Mouse (Mus musculus) liver, postnatal 0 days (tissue): Measurements from ENCODE around the gene Kdm1a. TPM values are rescaled to one million over a fixed set of nuclear protein-coding genes. Genes with fewer than 3 reads are reported as not detected.

ENCODE experiments used
- ATAC-seq: fragments of 200-750 bp; cut with Nextera tagmentation; 2 replicates; pipeline ENCODE4 v1.8.0; 2017; ENCODE audit warnings: mild to moderate bottlenecking, moderate library complexity
- DNase-seq: peaks from one replicate; pipeline ENCODE4 v3.0.0-alpha.2; 2016
- H3K27ac ChIP-seq: fragments of 300-500 bp; sonication (generic); 2 replicates; pipeline ENCODE4 v1.5.1; 2014; ENCODE audit warnings: antibody characterized with exemption, moderate library complexity, mild to moderate bottlenecking, low read depth
- H3K27me3 ChIP-seq: fragments of 300-500 bp; sonication (generic); 2 replicates; pipeline ENCODE4 v1.6.1; 2014; ENCODE audit warnings: low read length, control low read depth, mixed read lengths; ENCODE audit not compliant: insufficient read depth
- H3K36me3 ChIP-seq: fragments of 300-500 bp; sonication (generic); replicated peaks from 2 replicates; pipeline ENCODE4 v1.6.1; 2014; ENCODE audit warnings: mild to moderate bottlenecking, control low read depth, low read length, moderate library complexity, mixed read lengths; ENCODE audit not compliant: insufficient read depth
- H3K4me1 ChIP-seq: fragments of 300-500 bp; sonication (generic); 2 replicates; pipeline ENCODE4 v1.6.1; 2014; ENCODE audit warnings: antibody characterized with exemption, mild to moderate bottlenecking, control low read depth; ENCODE audit not compliant: insufficient read depth
- H3K4me2 ChIP-seq: fragments of 300-500 bp; sonication (generic); 2 replicates; pipeline ENCODE4 v1.6.1; 2014; ENCODE audit warnings: low read depth, mild to moderate bottlenecking, low read length, moderate library complexity, mixed read lengths
- H3K4me3 ChIP-seq: fragments of 300-500 bp; sonication (generic); 2 replicates; pipeline ENCODE4 v1.5.1; 2014; ENCODE audit warnings: low read depth, low read length
- H3K9ac ChIP-seq: fragments of 300-500 bp; sonication (generic); replicated peaks from 2 replicates; pipeline ENCODE4 v1.6.1; 2014; ENCODE audit warnings: mild to moderate bottlenecking, moderate library complexity
- H3K9me3 ChIP-seq: fragments of 300-500 bp; sonication (generic); 2 replicates; pipeline ENCODE4 v1.6.1; 2016; ENCODE audit warnings: mild to moderate bottlenecking, control low read depth, low read length, mixed read lengths
- CTCF ChIP-seq: sonication (generic); IDR thresholded peaks from 2 replicates; pipeline ENCODE4 v1.5.1; 2016; ENCODE audit warnings: antibody characterized with exemption, low read depth
- EP300 ChIP-seq: IDR thresholded peaks from 2 replicates; pipeline ENCODE4 v1.6.1; 2016; ENCODE audit warnings: antibody characterized with exemption, low read depth, mild to moderate bottlenecking
- WGBS: fragments of 180-500 bp; shearing (Covaris S2); extraction: QIAGEN DNeasy Blood & Tissue Kit; methylation state at CpG from one replicate; pipeline ENCODE4 v1.1.7; 2014; ENCODE audit not compliant: insufficient replicate concordance; 5-methylcytosine and 5-hydroxymethylcytosine counted together
- polyA plus RNA-seq: library from polyadenylated mRNA; unstranded; fragments of >200 nt; fragmentation: Nextera tagmentation; extraction: Ambion mirVana; gene quantifications from 2 replicates; pipeline ENCODE4 v1.2.1, GENCODE M21; 2015

The Kdm1a gene
- polyA plus RNA-seq, 1 experiment from 2014 or later: 6.8 TPM

- TF ChIP-seq CTCF (no peak), EP300 (no peak)
- Histone ChIP-seq H3K9me3 (no peaks in the 10 kb centered on the region), H3K36me3 (no peaks in the 10 kb centered on the region), H3K4me1 (no peaks in the 10 kb centered on the region), H3K27ac (no peak overlapping the region), H3K27me3 (no peaks in the 10 kb centered on the region), H3K4me2 (no peak overlapping the region), H3K9ac (no peak overlapping the region), H3K4me3 (no peak overlapping the region)
- DNase-seq (no peak), ATAC-seq (no peak)
- 84% methylated on average over 3 of the region's 3 CpGs for WGBS
These were observed 20.6 kb downstream of the Kdm1a start for GRCm38 (mm10) chr4:136581885-136582284.

- H3K4me2 ChIP-seq: no peak overlapping the region
- TF ChIP-seq CTCF: no peak
- no peak for TF ChIP-seq EP300
- no peaks in the 10 kb centered on the region for H3K27me3 ChIP-seq
- 0 out of 2 replicates have a peak, but pooled peaks have one; percentile 31 for ATAC-seq
- DNase-seq: no peak
- H3K4me1 ChIP-seq: no peaks in the 10 kb centered on the region; the same call in 1 of the 2 replicates
- H3K9me3 ChIP-seq: no peaks in the 10 kb centered on the region
- H3K4me3 ChIP-seq: no peak overlapping the region
- H3K9ac ChIP-seq: no peak overlapping the region
- no peak overlapping the region for H3K27ac ChIP-seq
- H3K36me3 ChIP-seq: peaks cover 37% of the 10 kb centered on the region
These were observed 32.5 kb downstream of the Kdm1a start for GRCm38 (mm10) chr4:136569998-136570397.

- Histone ChIP-seq H3K27ac (no peak overlapping the region), H3K4me3 (no peak overlapping the region), H3K9ac (no peak overlapping the region), H3K4me1 (no peaks in the 10 kb centered on the region), H3K27me3 (no peaks in the 10 kb centered on the region), H3K4me2 (no peak overlapping the region), H3K9me3 (no peaks in the 10 kb centered on the region), H3K36me3 (peaks cover 41% of the 10 kb centered on the region)
- peak; percentile 17 for DNase-seq
- no peak for ATAC-seq
- TF ChIP-seq CTCF: peak; percentile 19; the same call in 1 of the 2 replicates
- TF ChIP-seq EP300: no peak
- 77% methylated on average over 3 of the region's 3 CpGs for WGBS
These were observed 33.9 kb downstream of the Kdm1a start for GRCm38 (mm10) chr4:136568629-136569028.

GRCm38 (mm10) chr4:136562755-136563154 lies 39.8 kb downstream of the Kdm1a start:
- H3K9me3 ChIP-seq: no peaks in the 10 kb centered on the region
- H3K36me3 ChIP-seq: peaks cover 46% of the 10 kb centered on the region
- TF ChIP-seq CTCF (no peak), EP300 (no peak)
- no peak overlapping the region for H3K4me2 ChIP-seq
- H3K4me1 ChIP-seq: no peaks in the 10 kb centered on the region
- 82% methylated on average over 6 of the region's 6 CpGs for WGBS
- no peaks in the 10 kb centered on the region for H3K27me3 ChIP-seq
- no peak overlapping the region for H3K9ac ChIP-seq
- no peak for DNase-seq
- no peak for ATAC-seq
- no peak overlapping the region for H3K4me3 ChIP-seq
- H3K27ac ChIP-seq: no peak overlapping the region

GRCm38 (mm10) chr4:136560270-136560991 lies 42.1 kb downstream of the Kdm1a start:
- ATAC-seq: no peak
- H3K36me3 ChIP-seq: peaks cover 52% of the 10 kb centered on the region
- TF ChIP-seq CTCF (no peak), EP300 (no peak)

GRCm38 (mm10) chr4:136559690-136560089 lies 42.8 kb downstream of the Kdm1a start:
- H3K9ac ChIP-seq: no peak overlapping the region
- peaks cover 57% of the 10 kb centered on the region for H3K36me3 ChIP-seq
- 83% methylated on average over 2 of the region's 2 CpGs for WGBS
- H3K27ac ChIP-seq: no peak overlapping the region
- H3K9me3 ChIP-seq: no peaks in the 10 kb centered on the region
- H3K27me3 ChIP-seq: no peaks in the 10 kb centered on the region
- no peaks in the 10 kb centered on the region for H3K4me1 ChIP-seq
- no peak for DNase-seq
- no peak overlapping the region for H3K4me3 ChIP-seq
- TF ChIP-seq EP300 (no peak), CTCF (no peak)
- no peak overlapping the region for H3K4me2 ChIP-seq
- no peak for ATAC-seq

More at GRCm38 (mm10) chr4:136560270-136560991, 42.1 kb downstream of the Kdm1a start:
- WGBS: 84% methylated on average over 8 of the region's 8 CpGs
- H3K4me2 ChIP-seq: no peak overlapping the region
- H3K27ac ChIP-seq: no peak overlapping the region
- H3K9ac ChIP-seq: no peak overlapping the region
- DNase-seq: no peak
- no peak overlapping the region for H3K4me3 ChIP-seq
- H3K9me3 ChIP-seq: no peaks in the 10 kb centered on the region
- no peaks in the 10 kb centered on the region for H3K4me1 ChIP-seq
- H3K27me3 ChIP-seq: no peaks in the 10 kb centered on the region
